Mouse (Mus musculus) liver, adult 2 months (tissue): ENCODE results near the gene Nipal1. TPM values are rescaled to one million over a fixed set of nuclear protein-coding genes. Genes with fewer than 3 reads are reported as not detected.
A peak's percentile ranks its signal among the peaks of the same experiment; 100 is the strongest.

Experiments used
- DNase-seq: peaks from one replicate; pipeline ENCODE4 v3.0.0-alpha.2; 2011; ENCODE audit warnings: low read depth, low spot score; ENCODE audit errors: extremely low read depth
- H3K27ac ChIP-seq: fragments of 200-500 bp; replicated peaks from 2 replicates; pipeline ENCODE4 v1.5.1; 2012; ENCODE audit warnings: low read depth, mild to moderate bottlenecking, control low read depth, inconsistent platforms, low read length; ENCODE audit not compliant: insufficient read depth
- H3K27me3 ChIP-seq: fragments of 200-500 bp; 2 replicates; pipeline ENCODE4 v1.6.1; 2012; ENCODE audit warnings: mild to moderate bottlenecking, moderate library complexity, low read length, inconsistent platforms; ENCODE audit not compliant: control insufficient read depth, insufficient read depth
- H3K36me3 ChIP-seq: fragments of 200-500 bp; 2 replicates; pipeline ENCODE4 v1.6.1; 2012; ENCODE audit warnings: low read length, inconsistent platforms; ENCODE audit not compliant: control insufficient read depth, insufficient read depth
- H3K4me1 ChIP-seq: fragments of 200-500 bp; 2 replicates; pipeline ENCODE4 v1.6.1; 2011; ENCODE audit warnings: low read length; ENCODE audit not compliant: control insufficient read depth, insufficient read depth
- H3K4me3 ChIP-seq: fragments of 200-500 bp; 2 replicates; pipeline ENCODE4 v1.5.1; 2011; ENCODE audit warnings: low read depth, mild to moderate bottlenecking, control low read depth, low read length, moderate library complexity; ENCODE audit not compliant: insufficient read depth
- H3K79me2 ChIP-seq: fragments of 200-500 bp; 2 replicates; pipeline ENCODE4 v1.6.1; 2012; ENCODE audit warnings: inconsistent platforms, mild to moderate bottlenecking, low read length, moderate library complexity; ENCODE audit not compliant: control insufficient read depth, insufficient read depth
- H3K9ac ChIP-seq: fragments of 200-500 bp; 2 replicates; pipeline ENCODE4 v1.6.1; 2012; ENCODE audit warnings: low read depth, mild to moderate bottlenecking, control low read depth, inconsistent platforms, low read length
- CTCF ChIP-seq: fragments of 200-500 bp; IDR thresholded peaks from 2 replicates; pipeline ENCODE4 v1.5.1; 2011; ENCODE audit warnings: low read depth, low read length, control low read depth
- POLR2A ChIP-seq: fragments of 200-500 bp; IDR thresholded peaks from 2 replicates; pipeline ENCODE4 v1.6.1; 2011; ENCODE audit warnings: low read length, control low read depth; ENCODE audit not compliant: insufficient read depth; ENCODE audit errors: extremely low read depth
- whole genome bisulfite sequencing: fragments of 180-500 bp; shearing (Covaris S2); methylation state at CpG from one replicate; pipeline ENCODE4 v1.1.7; 2018; 5-methylcytosine and 5-hydroxymethylcytosine counted together
- polyA plus RNA-seq: library from polyadenylated mRNA; depleted of rRNA; stranded (reverse); fragments of >200 nt; gene quantifications from 2 replicates; pipeline ENCODE4 v1.2.3, GENCODE M21; 2012
- total RNA-seq: library from RNA; depleted of rRNA; stranded (reverse); fragments of >200 nt; gene quantifications from 2 replicates; pipeline ENCODE4 v1.2.3, GENCODE M21; 2014

Gene Nipal1
- total and polyA plus RNA-seq, 2 experiments, result 3.0 to 22.1 TPM

DNA sequence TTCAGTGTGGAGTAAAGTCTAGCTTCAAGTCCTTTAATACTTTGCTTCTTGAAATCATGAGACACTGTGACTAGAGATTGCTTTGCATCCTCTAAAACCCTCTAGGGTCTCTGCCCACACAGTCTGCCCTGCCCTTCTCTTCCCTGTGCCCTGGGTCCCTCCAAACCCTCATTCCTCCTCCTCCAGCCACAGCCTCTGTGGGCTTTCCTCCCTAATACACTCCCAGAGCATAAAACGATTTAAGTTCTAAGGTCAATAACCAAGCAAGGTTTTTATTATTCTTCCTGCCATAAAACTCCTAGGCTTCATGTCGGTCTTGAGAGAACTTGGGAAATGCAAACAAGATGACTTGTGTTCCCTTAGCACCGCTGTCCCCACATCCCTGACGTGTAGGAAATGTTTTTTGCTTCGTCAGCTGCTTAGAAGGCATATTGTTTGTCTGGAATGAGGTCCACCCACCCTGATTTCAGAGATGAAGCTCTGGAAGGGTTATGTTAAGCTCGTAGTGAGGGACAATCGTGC lies 8.7 kb downstream of the Nipal1 start:
- Histone ChIP-seq H3K27me3 (no peaks in the 10 kb centered on the region), H3K4me1 (peaks cover 13% of the 10 kb centered on the region), H3K36me3 (no peaks in the 10 kb centered on the region), H3K9ac (no peak overlapping the region), H3K27ac (no peak overlapping the region), H3K79me2 (no peaks in the 10 kb centered on the region), H3K4me3 (no peak overlapping the region)
- TF ChIP-seq CTCF (no peak), POLR2A (no peak)
- DNase-seq, result no peak
- 58% methylated on average over 7 of the region's 7 CpGs for WGBS

DNA sequence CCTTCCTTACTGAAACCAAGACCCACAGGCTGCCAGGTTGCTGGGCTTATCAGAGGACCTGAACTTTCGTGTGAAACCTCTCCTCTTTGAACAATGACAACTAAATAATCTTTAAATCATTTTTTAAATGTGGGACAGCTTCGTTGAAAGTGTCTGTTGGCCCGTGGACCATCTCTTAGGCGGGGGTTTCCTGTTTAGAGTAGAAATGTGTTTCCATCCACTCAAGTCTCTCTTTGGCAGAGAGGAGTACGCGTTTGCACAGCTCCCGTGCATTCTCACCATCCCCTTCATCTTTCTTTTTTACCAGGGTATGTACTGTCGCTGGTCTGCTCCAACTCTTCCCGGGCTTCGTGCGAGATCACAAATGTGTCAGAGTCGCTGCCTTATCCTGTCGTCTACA lies 10.8 kb downstream of the Nipal1 start:
- Histone ChIP-seq H3K9ac (no peak overlapping the region), H3K27me3 (no peaks in the 10 kb centered on the region), H3K4me1 (peaks cover 5% of the 10 kb centered on the region), H3K27ac (no peak overlapping the region), H3K79me2 (no peaks in the 10 kb centered on the region), H3K4me3 (no peak overlapping the region), H3K36me3 (no peaks in the 10 kb centered on the region)
- DNase-seq, result no peak
- WGBS, result 90% methylated on average over 13 of the region's 13 CpGs
- TF ChIP-seq POLR2A (no peak), CTCF (no peak)

DNA sequence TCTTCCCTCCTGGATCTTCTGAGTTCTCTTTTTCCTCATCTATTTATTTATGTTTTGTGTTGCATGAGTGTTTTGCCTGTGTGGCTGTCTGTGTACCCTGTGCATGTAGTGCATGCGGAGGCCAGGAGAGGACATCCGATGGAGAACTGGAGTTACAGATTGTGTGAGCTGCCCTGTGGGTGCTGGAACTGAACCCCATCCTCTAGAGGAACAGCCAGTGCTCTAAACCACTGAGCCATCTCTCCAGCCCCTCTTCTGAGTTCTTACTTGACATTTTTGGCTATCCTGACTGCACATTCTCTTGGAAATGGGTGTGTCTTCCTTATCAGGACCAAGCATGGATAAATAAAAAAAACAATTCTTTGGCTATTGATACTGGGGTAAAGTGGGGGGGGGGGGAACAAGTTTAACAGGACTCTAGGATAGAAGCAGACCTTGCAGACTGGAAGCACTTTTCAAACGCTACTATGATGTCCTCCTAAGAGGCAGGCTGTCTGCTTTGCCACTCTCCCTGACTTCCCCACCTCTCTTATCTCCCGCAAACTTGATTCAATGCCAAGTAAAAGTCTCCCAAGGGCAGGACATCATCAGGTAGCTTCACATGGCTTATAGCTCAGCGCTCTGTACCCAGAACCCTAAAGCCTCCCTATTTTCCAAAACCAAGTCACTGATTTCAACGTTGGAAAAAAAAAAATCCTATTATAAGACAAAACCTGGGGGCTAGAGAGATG lies 13.6 kb downstream of the Nipal1 start:
- 71% methylated on average over 6 of the region's 6 CpGs for WGBS
- Histone ChIP-seq H3K4me3 (no peak overlapping the region), H3K79me2 (no peaks in the 10 kb centered on the region), H3K27ac (no peak overlapping the region), H3K4me1 (peaks cover 4% of the 10 kb centered on the region; the same call in 1 of the 2 replicates), H3K36me3 (no peaks in the 10 kb centered on the region), H3K27me3 (no peaks in the 10 kb centered on the region), H3K9ac (no peak overlapping the region)
- DNase-seq, result no peak
- no peak for TF ChIP-seq CTCF
- TF ChIP-seq POLR2A, result no peak

DNA sequence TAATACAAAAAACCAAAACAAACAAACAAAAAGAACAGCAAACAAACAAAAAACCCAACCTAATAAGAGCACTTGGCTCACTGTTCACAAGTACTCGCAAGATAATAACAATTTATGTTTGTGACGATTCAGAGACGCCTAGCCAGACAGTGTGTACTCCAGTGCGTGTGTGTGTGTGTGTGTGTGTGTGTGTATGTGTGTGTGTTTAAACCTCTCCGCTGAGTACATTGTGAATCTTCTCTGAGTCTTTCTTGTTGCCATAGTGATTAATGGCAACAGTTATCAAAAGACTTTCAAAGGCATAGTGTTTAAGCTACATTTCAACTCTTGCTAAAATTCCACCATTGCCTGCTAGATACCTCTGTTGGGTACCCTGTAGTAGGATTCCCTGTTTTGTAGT lies 16.5 kb downstream of the Nipal1 start:
- Histone ChIP-seq H3K79me2 (no peaks in the 10 kb centered on the region), H3K4me3 (no peak overlapping the region), H3K9ac (no peak overlapping the region), H3K27ac (no peak overlapping the region), H3K27me3 (no peaks in the 10 kb centered on the region), H3K4me1 (peaks cover 4% of the 10 kb centered on the region; the same call in 1 of the 2 replicates), H3K36me3 (no peaks in the 10 kb centered on the region)
- no peak for TF ChIP-seq CTCF
- no peak for TF ChIP-seq POLR2A
- no peak for DNase-seq
- WGBS, result 82% methylated on average over 5 of the region's 5 CpGs

DNA sequence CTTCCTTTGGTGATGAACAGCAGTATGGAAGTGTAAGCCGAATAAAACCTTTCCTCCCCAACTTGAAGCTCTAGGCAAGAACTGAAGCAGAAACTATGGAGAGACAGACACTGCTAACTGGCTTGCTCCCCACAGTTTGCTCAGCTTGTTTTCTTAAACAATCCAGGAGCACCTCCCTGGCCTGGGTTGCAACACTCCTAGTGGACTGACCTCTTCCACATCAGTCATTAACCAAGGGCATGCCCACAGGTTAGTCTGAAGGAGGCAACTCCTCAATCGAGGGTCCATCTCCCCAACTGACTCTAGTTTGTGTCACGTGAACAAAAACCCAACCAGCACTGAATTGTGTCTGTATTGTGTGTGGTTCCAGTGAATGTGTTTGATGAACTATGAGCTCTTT lies 17.3 kb downstream of the Nipal1 start:
- peak; percentile 92 for DNase-seq

DNA sequence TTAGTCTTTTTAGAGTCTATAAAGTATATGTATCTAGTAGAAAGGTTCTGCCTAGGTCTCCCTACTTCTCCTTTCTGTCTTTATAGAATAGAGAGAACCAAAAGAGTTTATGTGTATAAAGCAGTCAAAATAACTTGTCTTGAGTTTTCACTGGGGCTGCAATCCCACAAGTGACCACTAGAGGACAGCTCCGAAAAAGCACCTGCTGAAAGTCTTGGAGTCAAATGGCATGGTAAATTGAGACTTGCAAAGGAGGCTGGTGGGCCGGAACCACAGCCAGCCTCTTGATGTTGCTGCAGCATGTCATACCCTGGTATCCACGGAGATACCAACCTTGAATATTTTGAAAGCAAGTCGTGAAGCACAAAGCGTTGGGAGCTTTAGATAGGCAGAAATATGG lies 17.7 kb downstream of the Nipal1 start:
- Histone ChIP-seq H3K27me3 (no peaks in the 10 kb centered on the region), H3K27ac (no peak overlapping the region), H3K9ac (no peak overlapping the region), H3K36me3 (no peaks in the 10 kb centered on the region), H3K4me3 (no peak overlapping the region), H3K4me1 (peaks cover 4% of the 10 kb centered on the region; the same call in 1 of the 2 replicates), H3K79me2 (no peaks in the 10 kb centered on the region)
- TF ChIP-seq POLR2A, result no peak
- peak; percentile 65 for TF ChIP-seq CTCF
- DNase-seq, result no peak
- WGBS, result 30% methylated on average over 5 of the region's 5 CpGs

More for the DNA sequence above, 17.3 kb downstream of the Nipal1 start:
- Histone ChIP-seq H3K27me3 (no peaks in the 10 kb centered on the region), H3K36me3 (no peaks in the 10 kb centered on the region), H3K4me3 (no peak overlapping the region), H3K79me2 (no peaks in the 10 kb centered on the region), H3K4me1 (peaks cover 4% of the 10 kb centered on the region; the same call in 1 of the 2 replicates), H3K27ac (no peak overlapping the region), H3K9ac (no peak overlapping the region)
- WGBS, result 16% methylated on average over 3 of the region's 3 CpGs
- TF ChIP-seq CTCF, result no peak
- no peak for TF ChIP-seq POLR2A
